Mouse (Mus musculus): Measurements from ENCODE around the gene Bicral. TPM values are rescaled to one million over a fixed set of nuclear protein-coding genes. Genes with fewer than 3 reads are reported as not detected.

Bicral gene
- polyA plus RNA-seq, 1 experiment from 2014 or later: 1.8 TPM

- TF ChIP-seq CTCF (IDR thresholded peaks at IDR 0.05; ENCODE audit: low read depth) (no peak), EP300 (IDR thresholded peaks at IDR 0.05; ENCODE audit: low read depth) (no peak)
- 0 out of 2 replicates have a peak, but pooled peaks cover 2% of the 10 kb centered on the region for H3K4me1 ChIP-seq (ENCODE audit: insufficient read depth)
- WGBS (ENCODE audit: insufficient replicate concordance): 78% methylated on average over 10 of the region's 10 CpGs
- DNase-seq: no peak
- no peaks in the 10 kb centered on the region for H3K27me3 ChIP-seq (ENCODE audit: insufficient read depth, low read length)
- no peak overlapping the region for H3K9ac ChIP-seq (replicated peaks)
- no peak overlapping the region for H3K27ac ChIP-seq (ENCODE audit: low read depth)
- no peaks in the 10 kb centered on the region for H3K9me3 ChIP-seq (ENCODE audit: low read length)
- no peak overlapping the region for H3K4me3 ChIP-seq (ENCODE audit: low read depth, low read length)
- H3K4me2 ChIP-seq (ENCODE audit: low read depth, low read length): no peak overlapping the region
- ATAC-seq: peak; percentile 68
- no peaks in the 10 kb centered on the region for H3K36me3 ChIP-seq (replicated peaks; ENCODE audit: insufficient read depth, low read length)
Measured at GRCm38 (mm10) chr17:46840304-46841010, 17.8 kb downstream of the Bicral start.

DNA sequence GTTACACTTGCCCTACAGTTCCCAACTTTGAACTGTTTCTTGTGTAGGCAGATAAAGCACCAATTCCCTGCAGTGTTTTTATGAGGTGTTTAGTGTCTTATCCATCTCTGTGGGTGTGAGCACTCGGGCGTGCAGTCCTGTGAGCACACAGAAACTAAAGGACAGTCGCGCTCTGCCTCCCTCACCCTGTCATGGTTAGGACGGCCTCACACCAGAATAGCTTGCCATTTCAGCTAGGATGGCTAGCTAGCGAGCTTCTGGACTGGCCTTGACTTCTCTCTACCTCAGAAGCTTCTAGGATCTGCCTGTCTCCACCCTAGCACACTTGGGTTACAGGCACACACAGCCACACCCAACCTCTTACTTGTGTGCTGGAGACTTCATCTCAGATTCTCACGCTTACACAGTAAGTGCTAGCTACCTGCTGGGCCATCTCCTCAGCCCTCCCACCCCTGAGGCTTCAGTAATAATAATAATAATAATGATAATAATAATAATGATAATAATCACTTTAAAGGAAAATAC is 19.8 kb downstream of the Bicral start:
- TF ChIP-seq CTCF (IDR thresholded peaks at IDR 0.05; ENCODE audit: low read depth) (no peak), EP300 (IDR thresholded peaks at IDR 0.05; ENCODE audit: low read depth) (no peak)
- no peaks in the 10 kb centered on the region for H3K36me3 ChIP-seq (replicated peaks; ENCODE audit: insufficient read depth, low read length)
- no peak overlapping the region for H3K4me3 ChIP-seq (ENCODE audit: low read depth, low read length)
- ATAC-seq (no peak), DNase-seq (no peak)
- 65% methylated on average over 7 of the region's 7 CpGs for WGBS (ENCODE audit: insufficient replicate concordance)
- no peaks in the 10 kb centered on the region for H3K27me3 ChIP-seq (ENCODE audit: insufficient read depth, low read length)
- no peak overlapping the region for H3K4me2 ChIP-seq (ENCODE audit: low read depth, low read length)
- no peak overlapping the region for H3K27ac ChIP-seq (ENCODE audit: low read depth)
- no peaks in the 10 kb centered on the region for H3K9me3 ChIP-seq (ENCODE audit: low read length)
- H3K9ac ChIP-seq (replicated peaks): no peak overlapping the region
- H3K4me1 ChIP-seq (ENCODE audit: insufficient read depth): 0 out of 2 replicates have a peak, but pooled peaks cover 2% of the 10 kb centered on the region

GRCm38 (mm10) chr17:46837897-46838296 is 20.4 kb downstream of the Bicral start:
- no peak for TF ChIP-seq CTCF (IDR thresholded peaks at IDR 0.05; ENCODE audit: low read depth)
- TF ChIP-seq EP300 (IDR thresholded peaks at IDR 0.05; ENCODE audit: low read depth): no peak
- Histone ChIP-seq H3K9ac (replicated peaks) (no peak overlapping the region), H3K27me3 (ENCODE audit: insufficient read depth, low read length) (no peaks in the 10 kb centered on the region), H3K9me3 (ENCODE audit: low read length) (no peaks in the 10 kb centered on the region), H3K36me3 (replicated peaks; ENCODE audit: insufficient read depth, low read length) (no peaks in the 10 kb centered on the region), H3K4me2 (ENCODE audit: low read depth, low read length) (no peak overlapping the region), H3K27ac (ENCODE audit: low read depth) (no peak overlapping the region), H3K4me3 (ENCODE audit: low read depth, low read length) (no peak overlapping the region), H3K4me1 (ENCODE audit: insufficient read depth) (0 out of 2 replicates have a peak, but pooled peaks cover 1% of the 10 kb centered on the region)
- 80% methylated on average over 2 of the region's 2 CpGs for WGBS (ENCODE audit: insufficient replicate concordance)
- DNase-seq (no peak), ATAC-seq (no peak)

GRCm38 (mm10) chr17:46835093-46835715 is 23.1 kb downstream of the Bicral start:
- no peak overlapping the region for H3K27ac ChIP-seq (ENCODE audit: low read depth)
- H3K4me3 ChIP-seq (ENCODE audit: low read depth, low read length): no peak overlapping the region
- 81% methylated on average over 6 of the region's 6 CpGs for WGBS (ENCODE audit: insufficient replicate concordance)
- DNase-seq (no peak), ATAC-seq (no peak)
- no peaks in the 10 kb centered on the region for H3K27me3 ChIP-seq (ENCODE audit: insufficient read depth, low read length)
- H3K36me3 ChIP-seq (replicated peaks; ENCODE audit: insufficient read depth, low read length): no peaks in the 10 kb centered on the region
- no peaks in the 10 kb centered on the region; the same call in 1 of the 2 replicates for H3K4me1 ChIP-seq (ENCODE audit: insufficient read depth)
- no peaks in the 10 kb centered on the region for H3K9me3 ChIP-seq (ENCODE audit: low read length)
- H3K9ac ChIP-seq (replicated peaks): no peak overlapping the region
- no peak overlapping the region for H3K4me2 ChIP-seq (ENCODE audit: low read depth, low read length)
- TF ChIP-seq CTCF (IDR thresholded peaks at IDR 0.05; ENCODE audit: low read depth) (no peak), EP300 (IDR thresholded peaks at IDR 0.05; ENCODE audit: low read depth) (no peak)

DNA sequence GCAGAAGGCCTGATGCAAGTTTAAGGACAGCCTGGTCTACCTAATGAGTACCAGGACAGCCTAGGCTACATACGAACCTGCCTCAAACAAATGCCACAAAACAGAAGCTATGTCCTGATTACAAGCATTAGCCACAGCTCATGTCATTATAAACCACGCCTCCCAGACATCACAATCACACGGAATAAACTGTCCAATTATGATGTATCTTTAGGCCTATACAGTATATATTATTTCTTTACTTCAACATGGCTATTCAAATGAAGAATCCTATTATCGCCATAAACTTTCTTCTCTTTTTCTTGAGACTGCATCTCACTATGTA is 25.3 kb downstream of the Bicral start:
- Histone ChIP-seq H3K9ac (replicated peaks) (no peak overlapping the region), H3K4me2 (ENCODE audit: low read depth, low read length) (no peak overlapping the region), H3K9me3 (ENCODE audit: low read length) (no peaks in the 10 kb centered on the region), H3K4me3 (ENCODE audit: low read depth, low read length) (no peak overlapping the region), H3K27me3 (ENCODE audit: insufficient read depth, low read length) (no peaks in the 10 kb centered on the region), H3K36me3 (replicated peaks; ENCODE audit: insufficient read depth, low read length) (peaks cover 11% of the 10 kb centered on the region), H3K27ac (ENCODE audit: low read depth) (no peak overlapping the region), H3K4me1 (ENCODE audit: insufficient read depth) (no peaks in the 10 kb centered on the region; the same call in 1 of the 2 replicates)
- DNase-seq (no peak), ATAC-seq (no peak)
- WGBS (ENCODE audit: insufficient replicate concordance): 74% methylated on average over 4 of the region's 4 CpGs
- TF ChIP-seq EP300 (IDR thresholded peaks at IDR 0.05; ENCODE audit: low read depth) (no peak), CTCF (IDR thresholded peaks at IDR 0.05; ENCODE audit: low read depth) (no peak)

- ATAC-seq: no peak
- DNase-seq: no peak
- no peak for TF ChIP-seq EP300 (IDR thresholded peaks at IDR 0.05; ENCODE audit: low read depth)
- no peak for TF ChIP-seq CTCF (IDR thresholded peaks at IDR 0.05; ENCODE audit: low read depth)
Measured at GRCm38 (mm10) chr17:46832101-46832980, 25.9 kb downstream of the Bicral start.

More at GRCm38 (mm10) chr17:46832101-46832980, 25.9 kb downstream of the Bicral start:
- no peak overlapping the region for H3K9ac ChIP-seq (replicated peaks)
- H3K27ac ChIP-seq (ENCODE audit: low read depth): no peak overlapping the region
- no peaks in the 10 kb centered on the region for H3K9me3 ChIP-seq (ENCODE audit: low read length)
- no peak overlapping the region for H3K4me2 ChIP-seq (ENCODE audit: low read depth, low read length)
- WGBS (ENCODE audit: insufficient replicate concordance): 76% methylated on average over 11 of the region's 11 CpGs
- H3K4me3 ChIP-seq (ENCODE audit: low read depth, low read length): no peak overlapping the region
- no peaks in the 10 kb centered on the region for H3K27me3 ChIP-seq (ENCODE audit: insufficient read depth, low read length)
- H3K4me1 ChIP-seq (ENCODE audit: insufficient read depth): no peaks in the 10 kb centered on the region; the same call in 1 of the 2 replicates
- peaks cover 13% of the 10 kb centered on the region for H3K36me3 ChIP-seq (replicated peaks; ENCODE audit: insufficient read depth, low read length)

Measured in liver, postnatal 0 days (tissue).